Mouse (Mus musculus) heart, postnatal 10 days (tissue): Measurements from ENCODE around the gene Il1rl1. TPM values are rescaled to one million over a fixed set of nuclear protein-coding genes. Genes with fewer than 3 reads are reported as not detected.

ENCODE experiments used
- DNase-seq, 2 experiments: peaks; one replicate each; pipeline ENCODE4 v3.0.0; 2021
- intact Hi-C: fragments of 180-260 bp; cut with DNase I; formaldehyde crosslinking; loops from one replicate; pipeline ENCODE4 v1.15.1; 2025
- total RNA-seq, 2 experiments: library from RNA; stranded (reverse); gene quantifications; 2 replicates each; pipeline ENCODE4 v1.2.3; 2021

Gene Il1rl1
- total RNA-seq, 2 experiments from 2014 or later: 0.60 to 1.4 TPM

- intact Hi-C loops: no loop called here
- DNase-seq: no peak
These were observed 6.6 kb downstream of the Il1rl1 start for GRCm38 (mm10) chr1:40435936-40436335.

- intact Hi-C loops: no loop called here
- no peak for DNase-seq
These were observed 8.0 kb downstream of the Il1rl1 start for GRCm38 (mm10) chr1:40437340-40437739.

GRCm38 (mm10) chr1:40439504-40439903 lies 10.1 kb downstream of the Il1rl1 start:
- DNase-seq: no peak
- intact Hi-C loops: no loop called here

- DNase-seq: peak; percentile 20 to 21
- intact Hi-C loops: no loop called here
These were observed 15.4 kb downstream of the Il1rl1 start for GRCm38 (mm10) chr1:40444800-40445199.

- no peak for DNase-seq
- intact Hi-C loops: no loop called here
These were observed 36.4 kb downstream of the Il1rl1 start, which contains the start of gene Il18r1 for GRCm38 (mm10) chr1:40465477-40466430. TSS of gene Il18r1 (plus strand) at chr1:40465552.

- DNase-seq: no peak
- intact Hi-C loops: no loop called here
These were observed 37.9 kb downstream of the Il1rl1 start for GRCm38 (mm10) chr1:40467306-40467705.

- intact Hi-C loops: no loop called here
These were observed 39.4 kb downstream of the Il1rl1 start for GRCm38 (mm10) chr1:40468805-40469204.

GRCm38 (mm10) chr1:40469900-40470299 lies 40.5 kb downstream of the Il1rl1 start:
- DNase-seq: no peak
- intact Hi-C loops: no loop called here

More at GRCm38 (mm10) chr1:40468805-40469204, 39.4 kb downstream of the Il1rl1 start:
- no peak for DNase-seq

GRCm38 (mm10) chr1:40472401-40472800 lies 43.0 kb downstream of the Il1rl1 start:
- intact Hi-C loops: no loop called here
- no peak for DNase-seq

- no peak for DNase-seq
- intact Hi-C loops: no loop called here
These were observed 44.3 kb downstream of the Il1rl1 start for GRCm38 (mm10) chr1:40473640-40474039.

- DNase-seq: no peak
- intact Hi-C loops: no loop called here
These were observed 45.0 kb downstream of the Il1rl1 start for GRCm38 (mm10) chr1:40474336-40474735.

- intact Hi-C loops: no loop called here
- no peak for DNase-seq
These were observed 46.3 kb downstream of the Il1rl1 start for GRCm38 (mm10) chr1:40475697-40476096.

- DNase-seq: no peak
- intact Hi-C loops: no loop called here
These were observed 47.4 kb downstream of the Il1rl1 start for GRCm38 (mm10) chr1:40476756-40477155.

- DNase-seq: no peak
- intact Hi-C loops: no loop called here
These were observed 50.1 kb downstream of the Il1rl1 start for GRCm38 (mm10) chr1:40479505-40479923.

- no peak for DNase-seq
- intact Hi-C loops: no loop called here
These were observed 65.2 kb downstream of the Il1rl1 start for GRCm38 (mm10) chr1:40494594-40494993.

GRCm38 (mm10) chr1:40499708-40500107 lies 70.3 kb downstream of the Il1rl1 start:
- intact Hi-C loops: no loop called here
- DNase-seq: no peak

- intact Hi-C loops: no loop called here
- no peak for DNase-seq
These were observed 71.8 kb downstream of the Il1rl1 start for GRCm38 (mm10) chr1:40501126-40501525.

- intact Hi-C loops: no loop called here
- DNase-seq: no peak
These were observed 72.4 kb downstream of the Il1rl1 start for GRCm38 (mm10) chr1:40501546-40502398.

- no peak for DNase-seq
- intact Hi-C loops: no loop called here
These were observed 75.2 kb downstream of the Il1rl1 start for GRCm38 (mm10) chr1:40504548-40504947.
